Mouse (Mus musculus) embryonic facial prominence, embryonic 13.5 days (tissue): ENCODE results near the gene Fam243. TPM values are rescaled to one million over a fixed set of nuclear protein-coding genes. Genes with fewer than 3 reads are reported as not detected.

Experiments
- ATAC-seq: fragments of 200-750 bp; cut with Nextera tagmentation; 2 replicates; pipeline ENCODE4 v1.8.0; 2017; ENCODE audit warnings: low read depth; ENCODE audit not compliant: insufficient number of reproducible peaks, insufficient read depth, low FRiP score, low TSS enrichment
- H3K27ac ChIP-seq: fragments of 300-500 bp; sonication (generic); 2 replicates; pipeline ENCODE4 v1.5.1; 2015; ENCODE audit warnings: moderate library complexity, mild to moderate bottlenecking, inconsistent platforms
- H3K27me3 ChIP-seq: fragments of 300-500 bp; sonication (generic); 2 replicates; pipeline ENCODE4 v1.6.1; 2015; ENCODE audit warnings: mild to moderate bottlenecking, inconsistent platforms
- H3K36me3 ChIP-seq: fragments of 300-500 bp; sonication (generic); 2 replicates; pipeline ENCODE4 v1.6.1; 2015; ENCODE audit warnings: mild to moderate bottlenecking, inconsistent platforms
- H3K4me1 ChIP-seq: fragments of 300-500 bp; sonication (generic); 2 replicates; pipeline ENCODE4 v1.6.1; 2015; ENCODE audit warnings: inconsistent platforms
- H3K4me2 ChIP-seq: fragments of 300-500 bp; sonication (generic); 2 replicates; pipeline ENCODE4 v1.6.1; 2015; ENCODE audit warnings: moderate library complexity, mild to moderate bottlenecking, inconsistent platforms
- H3K4me3 ChIP-seq: fragments of 300-500 bp; sonication (generic); 2 replicates; pipeline ENCODE4 v1.5.1; 2015; ENCODE audit warnings: mild to moderate bottlenecking, inconsistent platforms
- H3K9ac ChIP-seq: fragments of 300-500 bp; sonication (generic); 2 replicates; pipeline ENCODE4 v1.6.1; 2015; ENCODE audit warnings: mild to moderate bottlenecking, inconsistent platforms
- H3K9me3 ChIP-seq: fragments of 300-500 bp; sonication (generic); 2 replicates; pipeline ENCODE4 v1.6.1; 2016; ENCODE audit warnings: inconsistent platforms
- WGBS: fragments of 180-500 bp; shearing (Covaris S2); methylation state at CpG from one replicate; pipeline ENCODE4 v1.1.7; 2015; ENCODE audit warnings: mixed read lengths; 5-methylcytosine and 5-hydroxymethylcytosine counted together
- polyA plus RNA-seq: library from polyadenylated mRNA; unstranded; fragments of >200 nt; fragmentation: Nextera tagmentation; extraction: Ambion mirVana; gene quantifications from 2 replicates; pipeline ENCODE4 v1.2.1, GENCODE M21; 2015

Gene Fam243
- polyA plus RNA-seq, 1 experiment from 2014 or later, result not detected

DNA sequence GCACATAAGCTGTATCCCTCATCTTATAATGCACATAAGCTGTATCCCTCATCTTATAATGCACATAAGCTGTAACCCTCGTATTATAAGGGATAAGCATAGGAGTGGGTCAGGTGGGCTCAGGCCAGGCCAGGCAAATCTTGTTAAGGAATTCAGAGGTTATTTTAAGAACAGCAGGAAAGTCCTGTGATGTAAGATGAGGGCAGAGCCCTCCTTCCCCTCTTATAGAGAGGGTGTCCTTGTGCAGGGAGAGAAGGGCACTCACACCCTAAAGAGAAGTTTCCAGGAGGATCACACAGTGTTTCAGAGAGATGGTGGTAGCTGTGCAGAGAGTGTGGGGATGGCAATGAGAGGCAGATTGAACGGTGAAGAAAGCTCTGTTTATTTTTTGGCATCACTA is 25.9 kb downstream of the Fam243 start:
- 74% methylated on average over 2 of the region's 2 CpGs for WGBS
- Histone ChIP-seq H3K4me2 (no peak overlapping the region), H3K4me1 (no peaks in the 10 kb centered on the region), H3K4me3 (no peak overlapping the region), H3K27ac (no peak overlapping the region), H3K9me3 (no peaks in the 10 kb centered on the region), H3K27me3 (peaks cover 3% of the 10 kb centered on the region; the same call in 1 of the 2 replicates), H3K36me3 (no peaks in the 10 kb centered on the region), H3K9ac (no peak overlapping the region)
- no peak for ATAC-seq

DNA sequence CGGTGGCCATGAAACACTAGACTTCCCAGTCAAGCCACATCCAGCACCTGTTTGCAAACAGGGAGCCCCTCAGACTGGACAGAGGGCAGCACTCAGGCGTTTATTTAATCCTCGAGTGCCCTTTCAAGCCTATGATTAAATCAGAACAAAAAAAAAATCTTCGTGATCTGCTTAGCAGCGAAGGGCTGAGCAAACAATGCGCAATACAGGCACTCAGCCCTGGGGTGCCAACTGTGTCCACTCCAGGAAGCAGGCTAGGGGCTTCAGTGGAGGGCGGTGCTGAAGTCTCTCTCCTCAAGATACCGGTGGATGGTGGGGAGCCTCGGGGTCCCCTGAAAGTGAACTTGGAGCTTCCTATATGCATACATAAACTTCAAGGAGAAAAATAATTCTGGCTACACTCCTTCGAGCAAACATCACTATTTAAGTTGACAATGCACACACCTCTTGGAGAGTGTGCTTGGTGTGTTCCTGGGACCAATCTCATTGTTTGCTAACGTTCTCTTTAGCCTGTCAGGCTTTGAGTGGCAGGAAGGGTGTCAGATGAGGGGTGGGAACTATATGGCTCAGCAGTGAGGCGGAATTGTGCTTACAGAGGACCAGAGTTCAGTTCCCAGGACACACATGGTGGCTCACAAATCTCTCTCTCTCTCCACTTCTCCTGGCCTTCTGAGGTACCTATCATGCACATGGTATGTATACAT is 26.8 kb downstream of the Fam243 start:
- Histone ChIP-seq H3K4me2 (no peak overlapping the region), H3K9me3 (no peaks in the 10 kb centered on the region), H3K4me3 (no peak overlapping the region), H3K36me3 (no peaks in the 10 kb centered on the region), H3K27ac (no peak overlapping the region), H3K4me1 (no peaks in the 10 kb centered on the region), H3K27me3 (peaks cover 3% of the 10 kb centered on the region; the same call in 1 of the 2 replicates), H3K9ac (no peak overlapping the region)
- WGBS, result 58% methylated on average over 12 of the region's 12 CpGs
- no peak for ATAC-seq

DNA sequence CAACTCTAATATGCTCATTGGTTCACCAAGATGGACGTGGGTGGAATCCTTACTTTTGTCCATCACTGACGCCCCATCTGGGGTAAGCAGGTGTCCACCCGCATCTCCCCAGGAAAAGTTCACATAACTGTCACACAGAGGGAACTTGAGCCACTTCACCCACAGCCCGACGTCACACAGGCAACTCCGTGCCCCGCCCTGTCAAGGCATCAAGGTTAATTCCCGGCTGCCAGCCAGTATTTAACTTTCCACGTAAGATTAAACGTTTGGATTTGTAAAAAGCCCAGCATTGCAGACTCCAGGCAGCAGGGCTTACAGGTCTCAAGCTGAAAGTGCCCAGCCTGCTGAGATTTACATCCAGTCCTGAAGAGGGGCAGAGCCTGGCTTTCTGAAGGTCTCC is 29.1 kb downstream of the Fam243 start, which contains the start of gene Kcne2:
Kcne2 (plus strand) TSS at position 289 of the 400 bp plus-strand sequence.
- no peak within 1 kb of the TSS for H3K4me3 ChIP-seq
- H3K27me3 ChIP-seq, result peaks cover 3% of the 10 kb centered on the region; the same call in 1 of the 2 replicates
- 56% methylated on average over 10 of the region's 10 CpGs for WGBS
- H3K4me1 ChIP-seq, result no peaks in the 10 kb centered on the region
- H3K9me3 ChIP-seq, result no peaks in the 10 kb centered on the region
- no peak for ATAC-seq
- no peaks in the 10 kb centered on the region for H3K36me3 ChIP-seq
- H3K4me2 ChIP-seq, result no peak within 1 kb of the TSS
- H3K27ac ChIP-seq, result no peak within 1 kb of the TSS
- H3K9ac ChIP-seq, result no peak within 1 kb of the TSS

DNA sequence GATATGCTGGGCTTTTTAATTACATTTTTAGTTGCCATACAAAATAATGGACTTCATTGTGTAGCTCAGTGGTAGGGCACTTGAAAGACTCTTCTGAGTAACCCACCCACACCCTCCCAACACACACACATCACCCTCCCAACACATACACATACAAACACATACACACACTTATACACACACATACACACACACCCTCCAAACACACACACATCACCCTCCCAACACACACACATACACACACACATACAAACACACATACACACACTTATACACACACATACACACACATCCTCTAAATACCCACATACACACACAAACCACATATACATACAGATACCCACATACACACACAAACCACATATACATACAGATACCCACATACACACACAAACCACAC is 31.2 kb downstream of the Fam243 start:
- 0 out of 2 replicates have a peak, but pooled peaks have one; percentile 59 for ATAC-seq
- Histone ChIP-seq H3K9me3 (no peaks in the 10 kb centered on the region), H3K27me3 (peaks cover 3% of the 10 kb centered on the region; the same call in 1 of the 2 replicates)

DNA sequence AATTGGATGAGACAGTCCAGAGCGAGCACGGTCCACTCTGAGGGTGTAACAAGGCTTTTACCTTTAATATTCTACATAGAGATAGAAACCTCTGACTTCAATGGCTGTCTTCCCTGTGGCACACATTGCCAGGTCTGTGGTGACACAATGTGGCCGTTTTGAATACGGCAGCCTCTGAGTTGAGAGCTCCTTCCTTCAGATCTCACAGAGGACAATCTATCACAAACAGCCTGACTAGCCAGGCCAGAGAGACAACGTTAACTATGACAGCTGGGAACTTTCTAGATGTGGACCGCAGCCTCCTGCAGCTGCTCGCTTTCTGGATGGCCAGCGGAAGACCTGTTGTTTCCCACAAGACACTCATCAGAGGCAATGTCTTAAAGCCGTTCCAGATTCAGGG is 32.5 kb downstream of the Fam243 start:
- 0 out of 2 replicates have a peak, but pooled peaks cover 4% of the 10 kb centered on the region for H3K4me1 ChIP-seq
- H3K4me2 ChIP-seq, result no peak overlapping the region
- H3K9ac ChIP-seq, result no peak overlapping the region
- no peak overlapping the region for H3K27ac ChIP-seq
- peaks cover 3% of the 10 kb centered on the region for H3K27me3 ChIP-seq
- WGBS, result 87% methylated on average over 9 of the region's 9 CpGs
- no peak overlapping the region for H3K4me3 ChIP-seq
- no peak for ATAC-seq
- H3K36me3 ChIP-seq, result no peaks in the 10 kb centered on the region
- H3K9me3 ChIP-seq, result no peaks in the 10 kb centered on the region

More for the DNA sequence above, 31.2 kb downstream of the Fam243 start:
- no peak overlapping the region for H3K4me2 ChIP-seq
- 0 out of 2 replicates have a peak, but pooled peaks cover 4% of the 10 kb centered on the region for H3K4me1 ChIP-seq
- H3K27ac ChIP-seq, result no peak overlapping the region
- H3K36me3 ChIP-seq, result no peaks in the 10 kb centered on the region
- H3K9ac ChIP-seq, result no peak overlapping the region
- H3K4me3 ChIP-seq, result no peak overlapping the region

DNA sequence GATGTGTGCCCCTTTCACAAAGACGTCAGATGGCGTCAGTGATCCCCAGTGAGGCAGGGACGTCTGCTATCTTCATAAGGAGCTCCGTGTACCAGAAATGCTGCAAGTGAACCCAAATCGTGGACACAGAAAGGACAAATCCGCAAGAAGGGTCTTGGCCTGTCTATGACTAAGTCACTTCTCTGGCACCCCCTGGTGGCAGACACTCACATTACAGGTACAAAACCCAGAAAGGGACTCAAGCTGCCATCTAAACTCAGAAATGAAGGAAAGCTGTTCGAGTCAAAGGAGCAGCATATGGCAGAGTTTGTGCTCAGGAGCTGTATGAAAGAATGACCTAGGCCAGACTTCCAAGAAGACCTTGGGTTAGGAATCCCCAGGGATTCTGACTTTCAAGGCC is 34.6 kb downstream of the Fam243 start:
- Histone ChIP-seq H3K27me3 (peaks cover under 1% of the 10 kb centered on the region), H3K9ac (no peak overlapping the region), H3K36me3 (no peaks in the 10 kb centered on the region), H3K27ac (no peak overlapping the region), H3K4me1 (0 out of 2 replicates have a peak, but pooled peaks cover 6% of the 10 kb centered on the region), H3K9me3 (no peaks in the 10 kb centered on the region), H3K4me2 (no peak overlapping the region), H3K4me3 (no peak overlapping the region)
- WGBS, result 6% methylated on average over 7 of the region's 7 CpGs
- no peak for ATAC-seq

DNA sequence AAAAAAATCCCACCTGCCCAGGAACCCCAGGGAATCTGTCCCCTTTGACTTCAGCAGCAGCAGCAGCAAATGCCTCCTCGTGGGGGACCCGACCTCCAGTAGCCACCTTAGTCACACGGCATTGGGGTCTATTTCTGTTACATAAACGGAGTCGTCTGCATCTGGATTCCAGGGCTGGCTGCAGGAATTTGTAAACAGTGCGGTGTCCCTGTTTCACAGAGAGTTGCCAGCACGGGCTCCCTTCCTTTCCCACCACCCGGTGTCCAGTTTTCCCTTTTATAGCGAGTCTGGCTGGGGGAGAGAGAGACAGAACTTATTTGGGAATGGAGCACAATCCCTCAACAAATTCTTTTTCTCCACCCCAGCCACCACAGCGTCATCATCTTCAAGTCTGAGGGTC is 36.2 kb downstream of the Fam243 start:
- no peaks in the 10 kb centered on the region; the same call in 1 of the 2 replicates for H3K27me3 ChIP-seq
- H3K9me3 ChIP-seq, result no peaks in the 10 kb centered on the region
- H3K4me3 ChIP-seq, result no peak overlapping the region
- no peak overlapping the region for H3K4me2 ChIP-seq
- 0 out of 2 replicates have a peak, but pooled peaks cover 6% of the 10 kb centered on the region for H3K4me1 ChIP-seq
- no peak overlapping the region for H3K27ac ChIP-seq
- WGBS, result 50% methylated on average over 10 of the region's 10 CpGs
- H3K9ac ChIP-seq, result no peak overlapping the region
- no peak for ATAC-seq
- H3K36me3 ChIP-seq, result no peaks in the 10 kb centered on the region

DNA sequence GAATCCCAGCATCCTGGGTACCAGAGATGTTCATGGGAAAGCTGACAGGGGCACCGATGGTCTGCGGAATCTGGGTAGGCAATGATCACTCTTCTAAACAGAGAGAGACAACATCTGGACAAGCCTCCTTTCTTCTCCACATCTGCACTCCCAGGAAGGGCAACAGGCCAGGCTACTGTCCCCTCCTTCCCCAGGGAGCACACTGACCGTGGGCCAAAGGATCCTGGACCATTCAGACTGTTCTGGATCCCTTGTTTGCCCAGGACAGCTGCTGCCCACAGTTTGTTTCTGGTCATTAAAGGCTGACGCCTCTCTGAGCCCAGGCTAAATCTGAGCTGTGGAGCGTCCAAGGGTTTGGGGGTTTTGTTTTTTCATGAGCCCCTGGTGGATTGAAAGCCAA is 38.6 kb downstream of the Fam243 start:
- Histone ChIP-seq H3K36me3 (no peaks in the 10 kb centered on the region), H3K9ac (no peak overlapping the region), H3K27ac (no peak overlapping the region), H3K9me3 (no peaks in the 10 kb centered on the region), H3K4me1 (0 out of 2 replicates have a peak, but pooled peaks cover 6% of the 10 kb centered on the region), H3K27me3 (no peaks in the 10 kb centered on the region; the same call in 1 of the 2 replicates), H3K4me3 (no peak overlapping the region), H3K4me2 (no peak overlapping the region)
- WGBS, result 65% methylated on average over 5 of the region's 5 CpGs
- ATAC-seq, result no peak

DNA sequence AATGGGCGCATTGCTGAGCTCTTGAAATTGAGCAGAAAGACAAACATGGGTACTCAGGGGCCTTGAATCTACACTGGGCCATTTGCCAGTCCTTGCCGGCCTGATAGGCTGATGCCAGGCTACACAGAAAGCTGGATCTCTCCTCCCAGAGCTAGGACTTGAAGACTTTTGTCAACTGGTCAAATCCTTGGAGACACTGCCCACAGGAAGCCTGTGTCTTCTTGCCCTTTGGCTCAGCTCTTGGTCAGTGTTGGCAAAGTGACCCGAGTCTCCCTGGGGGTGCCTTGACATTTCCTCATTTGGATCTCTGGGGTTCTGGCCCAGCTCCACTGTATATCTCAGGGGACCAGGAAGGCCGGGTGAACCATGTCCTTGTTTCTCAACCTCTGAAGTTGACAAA is 45.7 kb downstream of the Fam243 start:
- no peaks in the 10 kb centered on the region for H3K36me3 ChIP-seq
- no peaks in the 10 kb centered on the region for H3K27me3 ChIP-seq
- no peak overlapping the region for H3K4me2 ChIP-seq
- WGBS, result 89% methylated on average over 4 of the region's 4 CpGs
- no peak overlapping the region for H3K9ac ChIP-seq
- no peak overlapping the region for H3K4me3 ChIP-seq
- H3K27ac ChIP-seq, result no peak overlapping the region
- no peaks in the 10 kb centered on the region for H3K9me3 ChIP-seq
- no peak for ATAC-seq
- H3K4me1 ChIP-seq, result no peaks in the 10 kb centered on the region

DNA sequence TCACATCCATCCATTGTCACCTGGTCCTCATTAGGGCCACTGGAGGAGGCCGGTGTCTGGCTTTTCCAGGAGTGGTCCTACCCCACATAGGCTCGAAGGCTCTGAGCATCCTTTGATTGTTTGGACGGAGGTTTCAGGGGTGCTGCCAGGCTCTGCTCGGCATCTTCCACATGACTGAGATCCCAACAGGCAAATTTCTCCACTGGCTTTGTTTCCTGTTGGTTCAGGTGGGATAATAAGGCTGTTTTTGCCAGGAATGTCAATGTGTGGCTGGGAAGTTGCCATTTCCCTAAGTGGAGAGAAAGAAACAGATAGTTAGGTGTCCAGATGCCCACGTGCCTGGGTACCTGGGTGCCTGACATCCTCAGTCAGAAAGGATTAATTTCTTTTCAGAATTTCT is 46.7 kb downstream of the Fam243 start:
- no peak for ATAC-seq
- no peak overlapping the region for H3K27ac ChIP-seq
- no peaks in the 10 kb centered on the region for H3K27me3 ChIP-seq
- H3K9ac ChIP-seq, result no peak overlapping the region
- no peaks in the 10 kb centered on the region for H3K9me3 ChIP-seq
- H3K36me3 ChIP-seq, result no peaks in the 10 kb centered on the region
- 61% methylated on average over 5 of the region's 5 CpGs for WGBS
- no peak overlapping the region for H3K4me2 ChIP-seq
- H3K4me1 ChIP-seq, result no peaks in the 10 kb centered on the region
- no peak overlapping the region for H3K4me3 ChIP-seq
